Mouse (Mus musculus) hindbrain, embryonic 11.5 days (tissue): ENCODE measurements around the gene Fbxl14. TPM values are rescaled to one million over a fixed set of nuclear protein-coding genes. Genes with fewer than 3 reads are reported as not detected.

Experiments used
- ATAC-seq: fragments of 200-750 bp; cut with Nextera tagmentation; 2 replicates; pipeline ENCODE4 v1.8.0; 2017; ENCODE audit warnings: mild to moderate bottlenecking, moderate TSS enrichment, moderate library complexity; ENCODE audit not compliant: low FRiP score
- DNase-seq: peaks from one replicate; pipeline ENCODE4 v3.0.0-alpha.2; 2015; ENCODE audit warnings: low spot score
- H3K27ac ChIP-seq: fragments of 300-500 bp; sonication (generic); 2 replicates; pipeline ENCODE4 v1.5.1; 2014; ENCODE audit warnings: mild to moderate bottlenecking, low read depth, low read length
- H3K27me3 ChIP-seq: fragments of 300-500 bp; sonication (generic); 2 replicates; pipeline ENCODE4 v1.6.1; 2014; ENCODE audit warnings: mild to moderate bottlenecking, low read length, moderate library complexity, mixed read lengths; ENCODE audit not compliant: control insufficient read depth, insufficient read depth
- H3K36me3 ChIP-seq: fragments of 300-500 bp; sonication (generic); 2 replicates; pipeline ENCODE4 v1.6.1; 2014; ENCODE audit warnings: mild to moderate bottlenecking, low read length, moderate library complexity, mixed read lengths; ENCODE audit not compliant: control insufficient read depth, insufficient read depth
- H3K4me1 ChIP-seq: fragments of 300-500 bp; sonication (generic); replicated peaks from 2 replicates; pipeline ENCODE4 v1.6.1; 2014; ENCODE audit warnings: low read length, mixed read lengths; ENCODE audit not compliant: control insufficient read depth, insufficient read depth
- H3K4me2 ChIP-seq: fragments of 300-500 bp; sonication (generic); replicated peaks from 2 replicates; pipeline ENCODE4 v1.6.1; 2014; ENCODE audit warnings: mild to moderate bottlenecking, low read depth, low read length
- H3K4me3 ChIP-seq: fragments of 300-500 bp; sonication (generic); 2 replicates; pipeline ENCODE4 v1.5.1; 2014; ENCODE audit warnings: low read depth, low read length
- H3K9ac ChIP-seq: fragments of 300-500 bp; sonication (generic); 2 replicates; pipeline ENCODE4 v1.6.1; 2014; ENCODE audit warnings: low read depth, low read length
- H3K9me3 ChIP-seq: fragments of 300-500 bp; sonication (generic); 2 replicates; pipeline ENCODE4 v1.6.1; 2016; ENCODE audit warnings: low read length; ENCODE audit not compliant: control insufficient read depth
- WGBS: fragments of 180-500 bp; shearing (Covaris S2); extraction: QIAGEN DNeasy Blood & Tissue Kit; methylation state at CpG from one replicate; pipeline ENCODE4 v1.1.7; 2014; 5-methylcytosine and 5-hydroxymethylcytosine counted together
- polyA plus RNA-seq: library from polyadenylated mRNA; unstranded; fragments of >200 nt; fragmentation: Nextera tagmentation; extraction: Ambion mirVana; gene quantifications from 2 replicates; pipeline ENCODE4 v1.2.1, GENCODE M21; 2014

Gene Fbxl14
- polyA plus RNA-seq, 1 experiment from 2014 or later, result 7.0 TPM

GRCm38 (mm10) chr6:119460391-119460790 is 19.1 kb upstream of the Fbxl14 start:
- Histone ChIP-seq H3K4me3 (no peak overlapping the region), H3K9me3 (no peaks in the 10 kb centered on the region), H3K4me2 (no peak overlapping the region), H3K27me3 (no peaks in the 10 kb centered on the region), H3K9ac (no peak overlapping the region), H3K4me1 (no peaks in the 10 kb centered on the region), H3K36me3 (no peaks in the 10 kb centered on the region), H3K27ac (no peak overlapping the region)
- DNase-seq, result no peak
- 88% methylated on average over 5 of the region's 5 CpGs for WGBS
- no peak for ATAC-seq

- no peak overlapping the region for H3K27ac ChIP-seq
- no peaks in the 10 kb centered on the region for H3K27me3 ChIP-seq
- ATAC-seq (no peak), DNase-seq (no peak)
- H3K36me3 ChIP-seq, result no peaks in the 10 kb centered on the region
- H3K4me2 ChIP-seq, result no peak overlapping the region
- no peaks in the 10 kb centered on the region for H3K9me3 ChIP-seq
- no peaks in the 10 kb centered on the region for H3K4me1 ChIP-seq
- H3K4me3 ChIP-seq, result no peak overlapping the region
- WGBS, result 97% methylated on average over 1 of the region's 1 CpGs
- no peak overlapping the region for H3K9ac ChIP-seq
These were observed 13.3 kb upstream of the Fbxl14 start for GRCm38 (mm10) chr6:119466161-119466560.

GRCm38 (mm10) chr6:119466921-119467784 is 12.3 kb upstream of the Fbxl14 start:
- Histone ChIP-seq H3K36me3 (no peaks in the 10 kb centered on the region), H3K4me3 (no peak overlapping the region), H3K27me3 (no peaks in the 10 kb centered on the region), H3K4me2 (no peak overlapping the region), H3K27ac (no peak overlapping the region), H3K9me3 (no peaks in the 10 kb centered on the region), H3K4me1 (no peaks in the 10 kb centered on the region), H3K9ac (no peak overlapping the region)
- DNase-seq (no peak), ATAC-seq (no peak)
- 72% methylated on average over 10 of the region's 10 CpGs for WGBS

GRCm38 (mm10) chr6:119467785-119468059 is 11.7 kb upstream of the Fbxl14 start:
- H3K4me3 ChIP-seq, result no peak overlapping the region
- DNase-seq (no peak), ATAC-seq (no peak)
- WGBS, result 79% methylated on average over 2 of the region's 2 CpGs
- no peaks in the 10 kb centered on the region for H3K36me3 ChIP-seq
- H3K9ac ChIP-seq, result no peak overlapping the region
- no peaks in the 10 kb centered on the region for H3K9me3 ChIP-seq
- H3K27ac ChIP-seq, result no peak overlapping the region
- no peak overlapping the region for H3K4me2 ChIP-seq
- no peaks in the 10 kb centered on the region for H3K4me1 ChIP-seq
- no peaks in the 10 kb centered on the region for H3K27me3 ChIP-seq

- DNase-seq (no peak), ATAC-seq (no peak)
- H3K27ac ChIP-seq, result no peak overlapping the region
- H3K36me3 ChIP-seq, result no peaks in the 10 kb centered on the region
- H3K9ac ChIP-seq, result no peak overlapping the region
- no peaks in the 10 kb centered on the region for H3K9me3 ChIP-seq
- no peaks in the 10 kb centered on the region for H3K27me3 ChIP-seq
- H3K4me1 ChIP-seq, result no peaks in the 10 kb centered on the region
- no peak overlapping the region for H3K4me3 ChIP-seq
- H3K4me2 ChIP-seq, result no peak overlapping the region
- 89% methylated on average over 3 of the region's 3 CpGs for WGBS
These were observed 8.7 kb upstream of the Fbxl14 start for GRCm38 (mm10) chr6:119470777-119471176.

DNA sequence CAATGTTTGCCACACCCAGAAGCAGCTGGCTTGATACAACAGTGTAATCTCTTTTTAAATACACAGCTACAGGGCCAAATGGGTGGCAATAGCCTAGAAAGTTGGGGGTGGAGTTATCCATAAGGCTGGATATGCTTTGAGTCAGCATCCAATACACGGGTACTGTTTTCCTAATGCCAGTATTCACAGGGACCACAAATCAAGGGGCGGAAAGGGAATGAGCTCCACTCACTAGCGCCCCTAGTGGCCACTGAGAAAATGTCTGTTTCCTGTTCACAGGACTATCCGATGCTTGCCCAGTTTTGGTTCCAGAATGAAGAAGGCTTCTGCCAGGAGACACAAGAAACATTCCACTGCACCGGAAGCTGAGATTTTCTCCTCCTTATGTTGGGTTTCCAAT is 7.3 kb upstream of the Fbxl14 start:
- Histone ChIP-seq H3K36me3 (no peaks in the 10 kb centered on the region), H3K4me2 (no peak overlapping the region), H3K4me1 (no peaks in the 10 kb centered on the region), H3K4me3 (no peak overlapping the region), H3K9ac (no peak overlapping the region), H3K27me3 (no peaks in the 10 kb centered on the region), H3K27ac (no peak overlapping the region), H3K9me3 (no peaks in the 10 kb centered on the region)
- ATAC-seq (no peak), DNase-seq (peak; percentile 76)
- 32% methylated on average over 5 of the region's 5 CpGs for WGBS

DNA sequence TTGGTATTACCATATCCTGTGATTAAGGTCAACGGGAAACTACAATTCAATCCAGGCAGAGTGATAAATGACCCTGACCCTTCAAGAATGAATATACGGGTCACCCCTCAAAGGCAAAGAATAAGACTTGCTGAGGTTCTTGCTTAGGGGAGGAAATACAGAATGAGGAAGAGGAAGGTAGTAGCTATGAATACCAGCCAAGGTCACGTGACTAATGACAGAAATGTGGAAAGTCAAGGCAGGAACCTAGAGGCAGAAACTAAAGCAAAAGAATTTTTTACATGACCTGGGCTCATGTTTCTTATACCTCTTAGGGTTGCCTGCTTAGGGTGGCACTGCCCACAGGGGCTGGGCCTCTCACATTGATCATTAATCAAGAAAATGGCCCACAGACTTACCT is 6.8 kb upstream of the Fbxl14 start:
- H3K9me3 ChIP-seq, result no peaks in the 10 kb centered on the region
- H3K36me3 ChIP-seq, result no peaks in the 10 kb centered on the region
- H3K4me3 ChIP-seq, result no peak overlapping the region
- H3K9ac ChIP-seq, result no peak overlapping the region
- H3K4me2 ChIP-seq, result no peak overlapping the region
- no peak overlapping the region for H3K27ac ChIP-seq
- no peak for ATAC-seq
- no peaks in the 10 kb centered on the region; the same call in 1 of the 2 replicates for H3K4me1 ChIP-seq
- DNase-seq, result no peak
- H3K27me3 ChIP-seq, result no peaks in the 10 kb centered on the region
- 80% methylated on average over 3 of the region's 3 CpGs for WGBS

- ATAC-seq (no peak), DNase-seq (no peak)
- H3K27me3 ChIP-seq, result no peaks in the 10 kb centered on the region
- H3K36me3 ChIP-seq, result no peaks in the 10 kb centered on the region
- no peak overlapping the region for H3K4me3 ChIP-seq
- H3K4me2 ChIP-seq, result no peak overlapping the region
- WGBS, result 85% methylated on average over 7 of the region's 7 CpGs
- no peak overlapping the region for H3K9ac ChIP-seq
- peaks cover under 1% of the 10 kb centered on the region; the same call in 1 of the 2 replicates for H3K4me1 ChIP-seq
- no peaks in the 10 kb centered on the region for H3K9me3 ChIP-seq
- H3K27ac ChIP-seq, result no peak overlapping the region
These were observed 6.0 kb upstream of the Fbxl14 start for GRCm38 (mm10) chr6:119473446-119473845.

DNA sequence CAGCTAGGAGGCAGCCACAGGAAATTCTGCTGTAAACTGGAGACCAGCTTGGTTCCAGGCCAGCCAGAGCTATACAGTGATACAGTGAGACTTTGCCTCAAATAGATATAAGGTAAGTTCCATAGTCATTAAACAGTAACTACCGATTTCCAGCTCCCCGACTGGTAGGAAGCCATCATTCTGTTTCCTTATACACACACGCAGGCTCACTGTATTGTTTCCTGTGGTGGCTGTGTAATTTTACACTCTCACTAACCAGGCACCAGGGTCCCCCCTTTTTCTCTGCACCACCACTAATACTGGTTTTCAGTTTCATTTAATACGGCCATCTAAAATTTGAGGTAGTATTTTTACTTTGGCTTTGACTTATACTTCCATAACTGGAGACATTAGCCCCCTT is 5.5 kb upstream of the Fbxl14 start:
- no peak overlapping the region for H3K4me3 ChIP-seq
- H3K27ac ChIP-seq, result no peak overlapping the region
- H3K36me3 ChIP-seq, result no peaks in the 10 kb centered on the region
- H3K9ac ChIP-seq, result no peak overlapping the region
- H3K4me2 ChIP-seq, result no peak overlapping the region
- 85% methylated on average over 4 of the region's 4 CpGs for WGBS
- no peaks in the 10 kb centered on the region for H3K9me3 ChIP-seq
- DNase-seq (no peak), ATAC-seq (no peak)
- no peaks in the 10 kb centered on the region for H3K27me3 ChIP-seq
- peaks cover 4% of the 10 kb centered on the region; the same call in 1 of the 2 replicates for H3K4me1 ChIP-seq
